Mouse (Mus musculus) kidney, postnatal 0 days (tissue): ENCODE measurements around the gene Il10. TPM values are rescaled to one million over a fixed set of nuclear protein-coding genes. Genes with fewer than 3 reads are reported as not detected.

ENCODE experiments used
- ATAC-seq: fragments of 200-750 bp; cut with Nextera tagmentation; replicated peaks from 2 replicates; pipeline ENCODE4 v1.8.0; 2017; ENCODE audit warnings: low read depth, moderate number of reproducible peaks, moderate TSS enrichment, moderate library complexity; ENCODE audit not compliant: low FRiP score
- DNase-seq: peaks from one replicate; pipeline ENCODE4 v3.0.0-alpha.2; 2016; ENCODE audit warnings: low spot score
- H3K27ac ChIP-seq: fragments of 300-500 bp; sonication (generic); 2 replicates; pipeline ENCODE4 v1.5.1; 2014; ENCODE audit warnings: mild to moderate bottlenecking
- H3K27me3 ChIP-seq: fragments of 300-500 bp; sonication (generic); 2 replicates; pipeline ENCODE4 v1.6.1; 2014; ENCODE audit warnings: low read length, mixed read lengths; ENCODE audit not compliant: insufficient read depth
- H3K36me3 ChIP-seq: fragments of 300-500 bp; sonication (generic); 2 replicates; pipeline ENCODE4 v1.6.1; 2014; ENCODE audit warnings: low read length, mixed read lengths; ENCODE audit not compliant: insufficient read depth
- H3K4me1 ChIP-seq: fragments of 300-500 bp; sonication (generic); replicated peaks from 2 replicates; pipeline ENCODE4 v1.6.1; 2014; ENCODE audit warnings: antibody characterized with exemption, low read length, mixed read lengths; ENCODE audit not compliant: insufficient read depth
- H3K4me2 ChIP-seq: fragments of 300-500 bp; sonication (generic); 2 replicates; pipeline ENCODE4 v1.6.1; 2014; ENCODE audit warnings: mild to moderate bottlenecking, low read length, moderate library complexity, mixed read lengths
- H3K4me3 ChIP-seq: fragments of 300-500 bp; sonication (generic); replicated peaks from 2 replicates; pipeline ENCODE4 v1.5.1; 2014; ENCODE audit warnings: low read depth, low read length
- H3K9ac ChIP-seq: fragments of 300-500 bp; sonication (generic); 2 replicates; pipeline ENCODE4 v1.6.1; 2014; ENCODE audit warnings: low read depth, low read length
- H3K9me3 ChIP-seq: fragments of 300-500 bp; sonication (generic); replicated peaks from 2 replicates; pipeline ENCODE4 v1.6.1; 2016; ENCODE audit warnings: low read length, inconsistent platforms, mixed read lengths
- CTCF ChIP-seq: IDR thresholded peaks from 2 replicates; pipeline ENCODE4 v1.5.1; 2016; ENCODE audit warnings: antibody characterized with exemption, low read depth, mild to moderate bottlenecking, moderate library complexity
- WGBS: fragments of 180-500 bp; shearing (Covaris S2); extraction: QIAGEN DNeasy Blood & Tissue Kit; methylation state at CpG from one replicate; pipeline ENCODE4 v1.1.7; 2014; 5-methylcytosine and 5-hydroxymethylcytosine counted together
- polyA plus RNA-seq: library from polyadenylated mRNA; unstranded; fragments of >200 nt; fragmentation: Nextera tagmentation; extraction: Ambion mirVana; gene quantifications from 2 replicates; pipeline ENCODE4 v1.2.1, GENCODE M21; 2015

The Il10 gene
- polyA plus RNA-seq, 1 experiment from 2014 or later = 0.14 TPM

- H3K9ac ChIP-seq = no peak overlapping the region
- H3K27me3 ChIP-seq = no peaks in the 10 kb centered on the region
- DNase-seq = no peak
- ATAC-seq = no peak
- H3K4me2 ChIP-seq = no peak overlapping the region
- no peak for TF ChIP-seq CTCF
- no peaks in the 10 kb centered on the region for H3K36me3 ChIP-seq
- WGBS = 72% methylated on average over 9 of the region's 9 CpGs
- no peaks in the 10 kb centered on the region for H3K4me1 ChIP-seq
- no peaks in the 10 kb centered on the region for H3K9me3 ChIP-seq
- H3K27ac ChIP-seq = no peak overlapping the region
- no peak overlapping the region for H3K4me3 ChIP-seq
Observed at GRCm38 (mm10) chr1:130993574-130994154, 26.0 kb upstream of the Il10 start.

GRCm38 (mm10) chr1:130995515-130995914, 24.1 kb upstream of the Il10 start:
- Histone ChIP-seq H3K4me1 (no peaks in the 10 kb centered on the region), H3K36me3 (no peaks in the 10 kb centered on the region), H3K27ac (no peak overlapping the region), H3K9ac (no peak overlapping the region), H3K9me3 (no peaks in the 10 kb centered on the region), H3K4me2 (no peak overlapping the region), H3K27me3 (no peaks in the 10 kb centered on the region), H3K4me3 (no peak overlapping the region)
- ATAC-seq (no peak), DNase-seq (peak; percentile 40)
- TF ChIP-seq CTCF = no peak
- WGBS = 42% methylated on average over 1 of the region's 1 CpGs

DNA sequence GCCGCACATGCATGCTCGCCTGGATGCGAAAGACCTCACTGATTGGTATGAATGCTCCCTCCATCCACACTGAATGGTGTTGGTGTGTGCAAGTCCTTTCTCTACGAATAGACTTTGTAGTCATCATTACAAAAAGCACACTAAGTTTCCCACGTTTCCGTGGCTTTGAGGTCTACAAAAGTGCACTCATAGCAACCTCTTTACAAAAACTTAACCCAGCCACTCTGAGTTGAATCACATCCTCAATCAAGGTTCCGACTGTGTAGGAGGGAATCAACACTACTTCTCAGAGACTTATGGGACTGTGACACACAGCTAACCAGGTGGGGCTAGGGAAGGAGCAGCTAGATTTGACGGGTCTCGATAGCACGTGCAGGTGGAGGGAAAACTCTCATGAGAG, 23.3 kb upstream of the Il10 start:
- Histone ChIP-seq H3K27ac (no peak overlapping the region), H3K4me3 (no peak overlapping the region), H3K36me3 (no peaks in the 10 kb centered on the region), H3K9ac (no peak overlapping the region), H3K4me2 (no peak overlapping the region), H3K4me1 (no peaks in the 10 kb centered on the region), H3K9me3 (no peaks in the 10 kb centered on the region), H3K27me3 (no peaks in the 10 kb centered on the region)
- no peak for TF ChIP-seq CTCF
- no peak for ATAC-seq
- WGBS = 88% methylated on average over 10 of the region's 10 CpGs
- no peak for DNase-seq

- H3K9me3 ChIP-seq = no peaks in the 10 kb centered on the region
- no peaks in the 10 kb centered on the region for H3K27me3 ChIP-seq
- H3K27ac ChIP-seq = no peak overlapping the region
- WGBS = 87% methylated on average over 4 of the region's 4 CpGs
- no peaks in the 10 kb centered on the region for H3K36me3 ChIP-seq
- H3K9ac ChIP-seq = no peak overlapping the region
- DNase-seq (no peak), ATAC-seq (no peak)
- no peaks in the 10 kb centered on the region for H3K4me1 ChIP-seq
- H3K4me3 ChIP-seq = no peak overlapping the region
- no peak overlapping the region for H3K4me2 ChIP-seq
- no peak for TF ChIP-seq CTCF
Observed at GRCm38 (mm10) chr1:130997441-130997840, 22.2 kb upstream of the Il10 start.

- Histone ChIP-seq H3K9me3 (no peaks in the 10 kb centered on the region), H3K4me3 (no peak overlapping the region), H3K4me2 (no peak overlapping the region), H3K4me1 (no peaks in the 10 kb centered on the region), H3K27me3 (no peaks in the 10 kb centered on the region), H3K36me3 (no peaks in the 10 kb centered on the region), H3K27ac (no peak overlapping the region), H3K9ac (no peak overlapping the region)
- WGBS = 91% methylated on average over 10 of the region's 10 CpGs
- ATAC-seq = no peak
- no peak for TF ChIP-seq CTCF
- DNase-seq = no peak
Observed at GRCm38 (mm10) chr1:130998321-130998720, 21.3 kb upstream of the Il10 start.

DNA sequence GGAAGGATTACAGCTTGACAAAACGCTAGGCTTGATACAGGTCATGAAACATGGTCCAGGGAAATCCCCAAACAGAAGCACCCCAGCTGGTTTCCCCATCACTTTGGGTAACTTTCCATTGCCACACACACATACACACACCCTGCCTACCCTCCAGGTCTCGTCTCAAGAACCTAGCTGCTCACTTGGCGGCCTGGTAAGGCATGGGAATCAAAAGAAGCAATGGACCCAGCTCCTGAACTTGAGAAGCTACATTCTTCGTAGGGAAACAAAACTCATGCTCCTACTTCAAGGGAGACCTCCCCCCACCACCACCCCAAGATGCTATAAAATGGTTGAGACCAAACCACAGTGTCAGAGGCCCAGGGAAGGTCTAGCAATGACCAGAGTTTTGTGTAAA, 19.9 kb upstream of the Il10 start:
- Histone ChIP-seq H3K4me1 (no peaks in the 10 kb centered on the region), H3K9ac (no peak overlapping the region), H3K9me3 (no peaks in the 10 kb centered on the region), H3K27ac (no peak overlapping the region), H3K36me3 (no peaks in the 10 kb centered on the region), H3K4me3 (no peak overlapping the region), H3K4me2 (no peak overlapping the region), H3K27me3 (no peaks in the 10 kb centered on the region)
- DNase-seq = no peak
- no peak for TF ChIP-seq CTCF
- WGBS = 86% methylated on average over 4 of the region's 4 CpGs
- ATAC-seq = no peak

DNA sequence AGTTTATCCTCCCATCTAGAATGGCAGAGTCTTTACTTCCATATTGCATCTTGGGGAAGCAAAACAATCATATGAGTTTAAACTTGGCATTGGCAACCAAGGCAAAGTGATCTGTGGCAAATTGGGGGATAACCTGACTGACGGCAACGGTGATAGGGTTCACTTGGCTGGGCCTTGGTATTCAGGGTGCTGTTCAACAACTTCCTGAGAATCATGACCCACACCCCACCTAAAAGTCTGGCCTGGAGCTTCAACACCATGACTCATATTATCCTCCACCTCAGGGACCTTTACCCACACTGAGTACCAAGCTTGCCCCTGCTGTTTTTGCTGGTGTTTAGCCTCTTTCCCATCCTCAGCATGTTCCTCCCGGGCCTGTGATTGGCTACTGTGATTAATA, 19.3 kb upstream of the Il10 start:
- no peaks in the 10 kb centered on the region for H3K27me3 ChIP-seq
- H3K36me3 ChIP-seq = no peaks in the 10 kb centered on the region
- no peak overlapping the region for H3K27ac ChIP-seq
- ATAC-seq (no peak), DNase-seq (no peak)
- no peak overlapping the region for H3K4me2 ChIP-seq
- no peaks in the 10 kb centered on the region for H3K4me1 ChIP-seq
- H3K9me3 ChIP-seq = no peaks in the 10 kb centered on the region
- H3K9ac ChIP-seq = no peak overlapping the region
- 83% methylated on average over 3 of the region's 3 CpGs for WGBS
- TF ChIP-seq CTCF = no peak
- no peak overlapping the region for H3K4me3 ChIP-seq
